Mouse (Mus musculus) hindbrain, postnatal 0 days (tissue): ENCODE data around the gene Treh. TPM values are rescaled to one million over a fixed set of nuclear protein-coding genes. Genes with fewer than 3 reads are reported as not detected.
A peak's percentile ranks its signal among the peaks of the same experiment; 100 is the strongest.

Source experiments
- ATAC-seq: fragments of 200-750 bp; cut with Nextera tagmentation; 2 replicates; pipeline ENCODE4 v1.8.0; 2017; ENCODE audit warnings: mild to moderate bottlenecking, moderate TSS enrichment, moderate library complexity
- DNase-seq: peaks from one replicate; pipeline ENCODE4 v3.0.0-alpha.2; 2015; ENCODE audit warnings: low spot score
- H3K27ac ChIP-seq: fragments of 300-500 bp; sonication (generic); 2 replicates; pipeline ENCODE4 v1.5.1; 2014; ENCODE audit warnings: mild to moderate bottlenecking
- H3K27me3 ChIP-seq: fragments of 300-500 bp; sonication (generic); 2 replicates; pipeline ENCODE4 v1.6.1; 2014; ENCODE audit warnings: low read length, mixed read lengths; ENCODE audit not compliant: insufficient read depth
- H3K36me3 ChIP-seq: fragments of 300-500 bp; sonication (generic); 2 replicates; pipeline ENCODE4 v1.6.1; 2014; ENCODE audit warnings: low read length, mixed read lengths; ENCODE audit not compliant: insufficient read depth
- H3K4me1 ChIP-seq: fragments of 300-500 bp; sonication (generic); 2 replicates; pipeline ENCODE4 v1.6.1; 2014; ENCODE audit warnings: antibody characterized with exemption, low read length, mixed read lengths; ENCODE audit not compliant: insufficient read depth
- H3K4me2 ChIP-seq: fragments of 300-500 bp; sonication (generic); 2 replicates; pipeline ENCODE4 v1.6.1; 2014; ENCODE audit warnings: low read depth, mild to moderate bottlenecking, low read length, moderate library complexity, mixed read lengths
- H3K4me3 ChIP-seq: fragments of 300-500 bp; sonication (generic); 2 replicates; pipeline ENCODE4 v1.5.1; 2014; ENCODE audit warnings: low read length
- H3K9ac ChIP-seq: fragments of 300-500 bp; sonication (generic); replicated peaks from 2 replicates; pipeline ENCODE4 v1.6.1; 2014; ENCODE audit warnings: mild to moderate bottlenecking, low read length, moderate library complexity, mixed read lengths
- H3K9me3 ChIP-seq: fragments of 300-500 bp; sonication (generic); 2 replicates; pipeline ENCODE4 v1.6.1; 2016; ENCODE audit warnings: low read length, mixed read lengths
- CTCF ChIP-seq: IDR thresholded peaks from 2 replicates; pipeline ENCODE4 v1.5.1; 2016; ENCODE audit warnings: antibody characterized with exemption, control low read depth, low read depth
- WGBS: fragments of 180-500 bp; shearing (Covaris S2); extraction: QIAGEN DNeasy Blood & Tissue Kit; methylation state at CpG from one replicate; pipeline ENCODE4 v1.1.7; 2014; 5-methylcytosine and 5-hydroxymethylcytosine counted together
- polyA plus RNA-seq: library from polyadenylated mRNA; unstranded; fragments of >200 nt; fragmentation: Nextera tagmentation; extraction: Ambion mirVana; gene quantifications from 2 replicates; pipeline ENCODE4 v1.2.1, GENCODE M21; 2015
- total RNA-seq: library from RNA; depleted of rRNA; stranded (reverse); fragments of >200 nt; gene quantifications from 2 replicates; pipeline ENCODE4 v1.2.3, GENCODE M21; 2014

Treh gene
- total and polyA plus RNA-seq, 2 experiments from 2014 or later, result not detected

DNA sequence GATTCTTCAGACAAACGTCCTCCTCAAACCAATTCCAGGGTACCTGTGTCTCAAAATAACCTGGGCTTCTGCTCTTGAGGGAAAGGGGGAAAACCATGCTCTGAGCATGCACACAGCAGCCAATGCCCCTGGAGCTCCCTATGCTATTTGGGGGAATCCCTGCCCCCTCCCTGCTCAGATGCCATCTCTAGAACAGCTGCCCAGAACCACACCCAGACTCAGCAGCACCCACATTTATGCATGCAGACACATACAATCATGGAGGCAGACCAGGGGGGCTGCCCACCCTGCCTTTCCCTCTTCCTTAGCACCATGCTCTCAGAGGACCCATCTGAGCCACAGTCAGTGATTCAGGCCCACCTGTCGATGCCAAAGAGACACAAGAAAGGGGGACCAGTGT is 40.5 kb downstream of the Treh start:
- Histone ChIP-seq H3K27me3 (no peaks in the 10 kb centered on the region), H3K9ac (no peak overlapping the region), H3K36me3 (peaks cover 39% of the 10 kb centered on the region; the same call in 1 of the 2 replicates), H3K9me3 (no peaks in the 10 kb centered on the region), H3K27ac (no peak overlapping the region), H3K4me2 (no peak overlapping the region), H3K4me3 (no peak overlapping the region), H3K4me1 (peaks cover 22% of the 10 kb centered on the region)
- 76% methylated on average over 2 of the region's 2 CpGs for WGBS
- ATAC-seq, result no peak
- no peak for TF ChIP-seq CTCF
- no peak for DNase-seq

DNA sequence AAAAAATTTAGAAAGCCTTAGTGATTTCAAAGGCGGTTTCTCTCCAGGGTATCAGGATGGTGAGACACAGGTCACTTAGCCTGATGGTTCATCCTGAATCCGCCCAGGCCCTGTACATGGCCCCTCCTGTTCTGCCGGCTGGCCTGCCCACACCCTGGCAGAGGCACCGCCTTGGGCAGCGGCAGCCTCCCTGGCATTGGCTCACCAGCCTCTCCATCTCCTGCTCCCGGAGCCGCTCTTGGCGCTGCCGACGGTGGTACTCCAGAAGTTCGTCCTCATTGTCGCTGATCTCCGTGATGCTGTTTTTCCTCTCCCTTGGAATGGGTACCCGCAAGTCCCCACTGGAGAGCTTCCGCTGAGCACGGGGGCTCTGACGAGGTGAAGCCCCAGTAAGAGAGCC is 42.1 kb downstream of the Treh start:
- ATAC-seq (no peak), DNase-seq (no peak)
- WGBS, result 76% methylated on average over 17 of the region's 17 CpGs
- Histone ChIP-seq H3K27me3 (no peaks in the 10 kb centered on the region), H3K4me1 (peaks cover 25% of the 10 kb centered on the region), H3K9ac (no peak overlapping the region), H3K4me2 (no peak overlapping the region), H3K9me3 (no peaks in the 10 kb centered on the region), H3K4me3 (no peak overlapping the region), H3K27ac (no peak overlapping the region), H3K36me3 (peaks cover 39% of the 10 kb centered on the region; the same call in 1 of the 2 replicates)
- TF ChIP-seq CTCF, result no peak

DNA sequence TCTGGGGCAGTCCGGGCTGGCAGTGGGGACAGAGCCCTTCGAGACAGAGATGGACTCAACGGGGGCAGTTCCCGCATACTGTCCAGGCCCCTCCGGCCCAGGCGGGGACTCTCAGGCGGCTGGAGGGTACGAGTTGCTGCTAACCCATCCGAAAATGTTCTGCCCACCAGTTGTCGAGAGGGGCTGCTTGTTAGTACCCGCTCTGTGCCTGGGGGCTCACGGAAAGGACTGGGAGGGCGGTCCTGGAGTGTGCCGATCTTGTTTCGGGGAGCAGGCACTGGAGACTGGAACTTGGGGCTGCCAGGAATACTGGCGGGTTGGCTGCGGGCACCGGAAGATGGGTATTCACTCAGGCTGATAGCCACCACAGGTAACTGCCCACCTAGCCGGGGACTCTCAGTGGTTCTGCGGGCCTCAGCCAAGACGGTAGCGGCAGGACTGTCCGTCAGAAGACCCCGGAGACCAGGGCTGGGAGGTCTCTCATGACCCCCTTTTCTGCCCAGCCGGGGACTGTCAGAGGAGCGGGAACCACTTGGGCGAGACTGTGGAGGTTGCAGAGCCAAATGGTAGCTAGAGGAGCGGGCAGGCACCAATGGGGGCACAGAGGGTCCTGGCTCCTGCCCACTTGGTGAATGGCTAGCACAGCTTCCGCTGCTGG is 42.8 kb downstream of the Treh start:
- no peaks in the 10 kb centered on the region for H3K27me3 ChIP-seq
- no peak overlapping the region for H3K27ac ChIP-seq
- WGBS, result 94% methylated on average over 29 of the region's 29 CpGs
- peaks cover 29% of the 10 kb centered on the region for H3K4me1 ChIP-seq
- no peak overlapping the region for H3K4me3 ChIP-seq
- no peak overlapping the region for H3K9ac ChIP-seq
- ATAC-seq (no peak), DNase-seq (no peak)
- peaks cover 38% of the 10 kb centered on the region; the same call in 1 of the 2 replicates for H3K36me3 ChIP-seq
- TF ChIP-seq CTCF, result no peak
- H3K4me2 ChIP-seq, result no peak overlapping the region
- H3K9me3 ChIP-seq, result no peaks in the 10 kb centered on the region

DNA sequence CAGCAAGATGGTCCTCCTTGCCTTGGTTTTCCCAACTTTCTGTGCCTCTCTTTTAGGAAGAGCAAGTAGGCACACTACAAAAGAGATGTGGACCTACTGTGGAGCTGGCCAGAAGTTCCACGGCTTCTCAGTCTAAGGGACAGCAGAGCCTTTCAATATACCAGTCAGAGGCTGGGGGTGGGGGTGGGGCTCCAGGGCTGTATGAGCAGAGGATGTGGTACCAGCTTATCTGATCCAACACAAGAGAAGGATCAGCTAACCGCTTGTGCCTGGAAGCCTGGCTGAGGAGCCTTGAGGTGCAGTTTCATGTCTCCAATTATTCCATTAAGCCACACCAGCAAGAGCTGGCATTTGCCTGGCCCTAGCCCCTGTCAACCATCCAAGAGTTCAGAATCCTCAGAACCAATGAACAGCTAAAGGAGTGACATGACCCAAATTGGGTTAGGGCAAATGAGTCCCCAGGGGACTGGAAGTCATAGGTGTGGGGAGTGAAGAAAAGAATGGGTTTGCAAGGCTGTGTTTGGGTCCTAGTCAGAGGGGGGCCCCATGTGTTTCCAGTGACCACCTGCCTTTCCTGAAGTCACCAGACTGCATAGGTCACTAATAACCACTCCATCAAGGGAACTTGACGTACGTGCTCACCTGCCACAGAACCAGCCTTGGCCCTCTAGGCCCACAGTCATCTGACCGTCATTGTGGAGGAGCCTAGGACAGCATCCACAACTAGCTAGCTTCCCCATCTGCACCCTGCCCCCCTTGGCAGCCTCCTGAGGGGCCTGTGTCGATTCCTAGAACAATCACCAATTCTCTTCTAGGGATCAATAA is 44.2 kb downstream of the Treh start:
- WGBS, result 65% methylated on average over 6 of the region's 6 CpGs
- no peak for ATAC-seq
- Histone ChIP-seq H3K9me3 (no peaks in the 10 kb centered on the region), H3K4me1 (peaks cover 32% of the 10 kb centered on the region), H3K27ac (no peak overlapping the region), H3K36me3 (peaks cover 24% of the 10 kb centered on the region; the same call in 1 of the 2 replicates), H3K4me2 (no peak overlapping the region), H3K4me3 (no peak overlapping the region), H3K27me3 (no peaks in the 10 kb centered on the region), H3K9ac (no peak overlapping the region)
- TF ChIP-seq CTCF, result no peak
- no peak for DNase-seq

DNA sequence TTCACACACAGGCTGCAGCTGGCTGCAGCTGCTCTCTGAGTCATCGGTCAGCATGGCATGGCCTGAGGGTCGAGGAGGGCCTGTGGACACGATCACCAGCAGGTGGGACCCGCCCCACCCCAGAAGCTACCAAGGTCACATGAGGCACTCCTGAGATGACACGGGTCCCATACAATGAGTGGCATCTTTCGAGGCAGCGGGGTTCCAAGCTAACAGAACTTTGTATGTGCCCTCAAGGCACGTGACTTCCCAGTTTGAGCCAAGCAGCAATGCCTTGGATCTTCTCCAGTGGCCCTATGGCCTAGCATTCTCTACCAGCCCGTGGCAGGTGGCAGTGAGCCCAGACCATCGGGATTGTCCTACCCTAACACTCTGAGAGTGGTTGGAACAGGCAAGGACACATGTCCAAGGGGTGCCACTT is 44.8 kb downstream of the Treh start:
- Histone ChIP-seq H3K36me3 (peaks cover 18% of the 10 kb centered on the region; the same call in 1 of the 2 replicates), H3K4me2 (no peak overlapping the region), H3K4me1 (peaks cover 37% of the 10 kb centered on the region), H3K4me3 (no peak overlapping the region), H3K27ac (no peak overlapping the region), H3K27me3 (no peaks in the 10 kb centered on the region), H3K9me3 (no peaks in the 10 kb centered on the region), H3K9ac (no peak overlapping the region)
- TF ChIP-seq CTCF, result no peak
- 45% methylated on average over 10 of the region's 10 CpGs for WGBS
- ATAC-seq (no peak), DNase-seq (peak; percentile 83)

DNA sequence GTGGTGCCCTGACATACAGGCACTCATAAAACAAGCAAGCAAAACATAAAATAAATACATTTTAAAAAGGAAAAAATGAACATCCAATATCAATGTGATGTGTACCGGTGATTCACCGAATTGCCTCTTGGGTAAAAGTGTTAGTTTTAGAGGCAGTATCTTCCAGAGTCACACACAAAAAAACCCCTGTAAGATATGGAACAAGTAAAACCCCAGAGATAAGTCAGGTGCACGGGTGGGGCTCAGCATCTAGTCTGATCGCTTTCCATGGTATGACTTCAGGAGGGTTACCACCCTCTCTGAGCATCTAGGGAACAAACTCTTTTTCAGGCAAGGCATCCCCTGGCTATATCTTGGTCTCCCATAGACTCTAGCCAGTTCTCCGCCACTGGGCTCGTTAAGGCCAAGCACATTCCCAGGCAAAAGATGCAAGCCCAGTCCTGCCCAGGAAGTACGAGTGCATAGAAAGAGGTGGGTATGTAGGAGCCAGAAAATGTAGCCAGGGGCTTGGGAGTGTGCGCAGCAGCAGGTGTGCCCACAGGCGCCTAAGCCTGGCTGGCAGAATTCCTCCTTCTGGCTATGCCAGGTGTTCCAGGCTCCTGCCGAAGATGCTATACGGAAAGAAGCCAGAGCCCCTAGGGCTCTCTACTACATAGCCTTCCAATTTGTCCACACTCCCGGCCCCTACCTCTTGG is 46.1 kb downstream of the Treh start:
- H3K27me3 ChIP-seq, result no peaks in the 10 kb centered on the region
- H3K9ac ChIP-seq, result no peak overlapping the region
- no peak for DNase-seq
- WGBS, result 64% methylated on average over 12 of the region's 12 CpGs
- peak overlapping the region; percentile 71; the same call in 1 of the 2 replicates for H3K4me2 ChIP-seq
- H3K27ac ChIP-seq, result peak overlapping the region; percentile 22; the same call in 1 of the 2 replicates
- peaks cover 14% of the 10 kb centered on the region; the same call in 1 of the 2 replicates for H3K36me3 ChIP-seq
- no peak for TF ChIP-seq CTCF
- peak overlapping the region; percentile 73; the same call in 1 of the 2 replicates for H3K4me3 ChIP-seq
- no peak for ATAC-seq
- H3K4me1 ChIP-seq, result peaks cover 49% of the 10 kb centered on the region
- no peaks in the 10 kb centered on the region for H3K9me3 ChIP-seq
